Mouse (Mus musculus) adrenal gland, adult 18-20 months (tissue): ENCODE results near the gene Dqx1. TPM values are rescaled to one million over a fixed set of nuclear protein-coding genes. Genes with fewer than 3 reads are reported as not detected.

Experiments used
- DNase-seq, 2 experiments: peaks; one replicate each; pipeline ENCODE4 v3.0.0; 2021 to 2022; ENCODE audit warnings: low spot score in 2 of 2
- long read RNA-seq, 2 experiments: library from polyadenylated mRNA; stranded (forward); transcript quantifications; one replicate each; pipeline ENCODE4 v2.0.0; 2021
- total RNA-seq, 2 experiments: library from RNA; stranded (reverse); gene quantifications; 1 replicate in 1 of 2; 2 replicates in 1 of 2; pipeline ENCODE4 v1.2.3; 2021

Dqx1 gene
- 1 to 10 TPM; 2.2 to 3.3 TPM for total RNA-seq
- long read RNA-seq, experiment 1, partial matches to known transcripts: 1 of 1 reads
- long read RNA-seq, experiment 1, other reads (novel, unspliced or antisense): 0 of 1 reads
- long read RNA-seq, experiment 2, partial matches to known transcripts: 0 of 1 reads
- long read RNA-seq, experiment 2, other reads (novel, unspliced or antisense): 1 of 1 reads

- DNase-seq: no peak
Observed at GRCm38 (mm10) chr6:83057790-83058189, at the start of gene Dqx1. Gene Dqx1 (plus strand): TSS chr6:83057844.

- no peak for DNase-seq
Observed at GRCm38 (mm10) chr6:83008659-83009058, 49.0 kb upstream of the Dqx1 start.

GRCm38 (mm10) chr6:83010010-83010409 is 47.6 kb upstream of the Dqx1 start:
- DNase-seq: no peak

- no peak for DNase-seq
Observed at GRCm38 (mm10) chr6:83011255-83011654, 46.4 kb upstream of the Dqx1 start.

- DNase-seq: no peak
Observed at GRCm38 (mm10) chr6:83011756-83012155, 45.9 kb upstream of the Dqx1 start.

GRCm38 (mm10) chr6:83013444-83013843 is 44.2 kb upstream of the Dqx1 start:
- DNase-seq: no peak

GRCm38 (mm10) chr6:83014482-83015466 is 42.9 kb upstream of the Dqx1 start:
- DNase-seq: peak in 1 of 2 experiments; percentile 8

GRCm38 (mm10) chr6:83015749-83016148 is 41.9 kb upstream of the Dqx1 start:
- no peak for DNase-seq

GRCm38 (mm10) chr6:83017190-83017589 is 40.5 kb upstream of the Dqx1 start:
- DNase-seq: peak in 1 of 2 experiments; percentile 5

- DNase-seq: no peak
Observed at GRCm38 (mm10) chr6:83019044-83019443, 38.6 kb upstream of the Dqx1 start.

- DNase-seq: no peak
Observed at GRCm38 (mm10) chr6:83020121-83020520, 37.5 kb upstream of the Dqx1 start.

- no peak for DNase-seq
Observed at GRCm38 (mm10) chr6:83020836-83021593, 36.6 kb upstream of the Dqx1 start.

- no peak for DNase-seq
Observed at GRCm38 (mm10) chr6:83023008-83023407, 34.6 kb upstream of the Dqx1 start.

GRCm38 (mm10) chr6:83023786-83024185 is 33.9 kb upstream of the Dqx1 start:
- DNase-seq: no peak

- DNase-seq: no peak
Observed at GRCm38 (mm10) chr6:83024421-83024820, 33.2 kb upstream of the Dqx1 start.

GRCm38 (mm10) chr6:83025221-83025620 is 32.4 kb upstream of the Dqx1 start:
- no peak for DNase-seq

- DNase-seq: no peak
Observed at GRCm38 (mm10) chr6:83027293-83027692, 30.4 kb upstream of the Dqx1 start.

GRCm38 (mm10) chr6:83027706-83028105 is 29.9 kb upstream of the Dqx1 start:
- no peak for DNase-seq

GRCm38 (mm10) chr6:83029777-83030176 is 27.9 kb upstream of the Dqx1 start:
- no peak for DNase-seq

GRCm38 (mm10) chr6:83031111-83031510 is 26.5 kb upstream of the Dqx1 start:
- DNase-seq: no peak

GRCm38 (mm10) chr6:83031921-83032590 is 25.6 kb upstream of the Dqx1 start:
- no peak for DNase-seq
